Mouse (Mus musculus): Measurements from ENCODE around the gene Med10.

The Med10 gene

DNA sequence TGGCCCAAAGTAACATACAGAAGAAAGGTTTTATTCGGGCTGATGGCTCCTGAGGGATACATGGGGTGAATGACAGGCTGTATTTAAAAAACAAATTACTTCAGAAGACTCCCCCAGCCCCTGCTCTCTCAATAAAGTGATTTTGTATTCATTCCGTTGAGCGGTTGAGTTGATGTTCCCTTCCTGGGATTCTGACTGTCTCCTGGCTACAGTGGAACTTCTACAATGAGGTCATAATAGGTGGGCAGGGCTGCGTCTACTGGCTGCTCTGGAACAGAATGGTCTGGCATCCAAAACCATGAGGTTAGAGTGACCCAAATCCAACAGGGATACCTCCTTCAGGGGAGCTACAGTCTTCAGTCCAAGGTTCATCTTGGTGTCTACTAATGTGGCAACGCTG lies at the start of gene Med10:
Gene Med10, plus strand, starts transcription at position 301 of the 400 bp plus-strand sequence.
- DNase-seq (ENCODE audit: low read depth), result no peak

- DNase-seq (ENCODE audit: low read depth), result no peak
These were observed 49.3 kb upstream of the Med10 start for GRCm38 (mm10) chr13:69752875-69753274.

GRCm38 (mm10) chr13:69758979-69759378 lies 43.2 kb upstream of the Med10 start:
- no peak for DNase-seq (ENCODE audit: low read depth)

DNA sequence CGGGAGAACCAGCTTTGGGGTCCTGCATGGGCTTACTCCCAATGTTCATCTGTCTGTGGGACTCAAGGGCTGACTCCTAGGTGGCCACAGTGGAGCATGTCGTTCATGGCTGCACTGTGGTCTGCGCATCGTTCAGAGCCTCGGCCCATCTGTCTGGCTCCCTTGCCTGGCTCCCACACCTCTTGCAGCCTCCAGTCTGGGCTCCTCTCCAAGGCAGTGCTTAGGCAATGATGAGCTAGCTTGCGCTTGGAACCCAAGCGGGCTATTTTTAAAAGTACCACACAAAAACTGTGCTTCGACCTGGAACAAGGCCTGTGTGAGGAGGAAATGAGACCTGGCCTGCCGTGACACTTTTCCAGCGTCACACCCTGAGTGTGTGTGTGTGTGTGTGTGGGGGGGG lies 40.8 kb upstream of the Med10 start:
- no peak for DNase-seq (ENCODE audit: low read depth)

DNA sequence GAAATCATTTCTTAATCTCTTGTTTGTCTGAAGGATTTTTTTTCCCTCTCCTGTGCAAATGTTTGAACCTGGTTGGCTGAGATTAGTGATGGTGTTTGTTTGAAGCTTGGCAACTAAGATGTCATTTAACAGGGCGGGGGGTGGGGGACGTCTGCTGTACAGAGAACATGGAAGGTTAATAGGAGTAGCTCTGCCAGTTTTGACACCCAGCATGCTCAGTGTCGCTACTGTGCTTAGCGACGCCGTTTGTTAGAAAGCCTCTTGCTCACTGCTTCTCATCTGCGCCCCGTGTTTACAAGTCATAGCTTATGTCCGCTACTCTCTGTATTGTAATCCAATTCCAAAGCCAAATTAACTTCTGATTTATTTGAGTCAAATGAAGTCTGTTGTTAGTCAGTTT lies 37.5 kb upstream of the Med10 start:
- no peak for DNase-seq (ENCODE audit: low read depth)

GRCm38 (mm10) chr13:69768152-69768551 lies 34.0 kb upstream of the Med10 start:
- no peak for DNase-seq (ENCODE audit: low read depth)

- DNase-seq (ENCODE audit: low read depth), result peak; percentile 11
These were observed 31.4 kb upstream of the Med10 start for GRCm38 (mm10) chr13:69770538-69771456.

- no peak for DNase-seq (ENCODE audit: low read depth)
These were observed 29.8 kb upstream of the Med10 start for GRCm38 (mm10) chr13:69772358-69772757.

GRCm38 (mm10) chr13:69778221-69778620 lies 24.0 kb upstream of the Med10 start:
- DNase-seq (ENCODE audit: low read depth), result no peak

GRCm38 (mm10) chr13:69788704-69789103 lies 13.5 kb upstream of the Med10 start:
- DNase-seq (ENCODE audit: low read depth), result no peak

GRCm38 (mm10) chr13:69791814-69792213 lies 10.4 kb upstream of the Med10 start:
- no peak for DNase-seq (ENCODE audit: low read depth)

GRCm38 (mm10) chr13:69792541-69793009 lies 9.6 kb upstream of the Med10 start:
- no peak for DNase-seq (ENCODE audit: low read depth)

- DNase-seq (ENCODE audit: low read depth), result no peak
These were observed 7.4 kb upstream of the Med10 start for GRCm38 (mm10) chr13:69794808-69795207.

DNA sequence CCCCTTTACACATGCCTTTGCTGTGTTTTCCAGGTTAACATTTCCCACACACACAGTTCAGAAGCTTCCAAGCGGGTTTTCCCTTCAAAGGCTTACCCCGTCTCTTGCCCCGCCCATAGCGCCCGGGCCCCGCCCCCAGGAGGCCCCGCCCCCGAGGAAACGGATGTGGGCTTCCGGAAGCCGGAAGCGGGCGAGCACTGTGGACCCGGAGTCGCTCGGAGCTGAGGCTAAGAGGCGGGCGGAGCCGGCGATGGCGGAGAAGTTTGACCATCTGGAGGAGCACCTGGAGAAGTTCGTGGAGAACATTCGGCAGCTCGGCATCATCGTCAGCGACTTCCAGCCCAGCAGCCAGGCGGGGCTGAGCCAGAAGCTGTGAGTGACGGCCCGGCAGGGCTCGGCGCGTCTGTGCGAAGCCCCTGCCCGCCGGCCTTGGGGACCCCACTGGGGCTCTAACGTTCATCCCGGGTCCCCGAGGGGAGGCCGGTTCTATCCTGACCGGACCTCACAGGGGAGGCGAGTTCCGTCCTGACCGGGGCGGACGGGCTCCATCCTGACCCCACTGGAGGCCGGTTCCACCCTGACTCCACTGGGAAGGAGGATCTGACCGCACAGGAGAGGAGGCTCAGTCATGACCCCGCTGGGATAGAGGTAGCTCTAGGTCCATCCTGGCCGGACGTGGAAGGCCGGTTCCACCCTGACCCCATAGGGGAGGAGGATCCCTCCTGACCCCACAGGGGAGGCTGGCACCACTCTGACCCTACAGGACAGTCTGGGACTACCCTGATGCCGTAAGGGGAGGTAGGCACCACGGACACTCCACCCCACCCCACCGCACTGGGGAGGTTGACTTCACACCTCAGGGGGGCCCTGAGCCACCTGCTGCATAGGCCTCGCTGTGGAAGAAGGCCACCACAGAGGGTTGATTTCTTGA lies 7.8 kb downstream of the Med10 start:
- DNase-seq (ENCODE audit: low read depth), result peak; percentile 26

DNA sequence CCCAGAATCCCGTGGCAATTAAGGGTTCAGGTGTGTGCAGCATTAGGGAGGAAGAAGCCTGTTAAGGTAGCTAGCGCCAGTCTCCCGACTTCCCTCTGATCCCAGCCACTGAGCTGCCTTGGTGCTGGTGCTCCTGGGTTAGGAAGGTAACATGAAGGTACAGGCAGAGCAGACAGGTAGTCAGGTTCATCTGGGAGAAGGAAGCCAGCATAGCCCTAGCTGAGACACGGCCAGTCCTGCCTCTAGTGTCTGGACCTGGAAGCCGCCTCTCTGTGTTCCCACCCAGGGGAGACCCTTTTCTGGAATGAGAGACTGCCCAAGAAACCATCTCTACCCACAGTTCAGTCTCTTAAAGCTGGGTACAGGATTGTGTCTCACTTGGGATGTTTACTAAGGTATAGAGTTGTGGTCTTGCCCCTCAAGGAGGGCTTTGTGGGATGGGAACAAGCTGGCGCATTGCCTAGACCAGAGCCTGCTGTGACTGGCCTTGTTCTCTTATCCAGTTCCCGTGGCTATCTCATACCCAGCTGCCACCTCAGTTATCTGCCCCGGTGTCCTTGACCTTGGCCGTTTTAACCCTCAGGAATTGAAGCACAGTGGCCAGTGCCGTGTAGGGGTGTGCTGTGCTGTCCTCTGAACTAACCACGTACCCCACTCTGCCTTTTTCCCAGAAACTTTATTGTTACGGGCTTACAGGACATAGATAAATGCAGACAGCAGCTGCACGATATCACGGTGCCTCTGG lies 8.9 kb downstream of the Med10 start:
- DNase-seq (ENCODE audit: low read depth), result no peak

DNA sequence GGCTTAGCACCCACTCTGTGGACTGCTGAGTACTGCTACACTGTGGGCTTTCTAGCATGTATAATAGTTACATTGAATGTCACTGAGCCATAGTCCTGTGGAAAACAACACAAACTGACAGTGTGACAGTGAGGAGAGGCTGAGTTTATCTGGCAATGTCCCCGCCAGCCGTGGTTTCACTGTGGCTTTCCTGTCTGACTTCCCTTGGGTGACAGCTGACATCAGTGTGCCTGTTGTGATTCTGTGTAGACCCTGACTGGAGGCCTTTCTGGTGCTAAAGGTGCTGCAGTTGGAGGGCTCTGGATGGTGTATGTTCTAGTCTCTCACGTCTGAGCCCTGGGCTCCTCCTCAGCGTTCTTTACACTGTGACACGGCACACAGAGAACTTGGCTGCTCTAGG lies 11.7 kb downstream of the Med10 start:
- DNase-seq (ENCODE audit: low read depth), result no peak

- DNase-seq (ENCODE audit: low read depth), result no peak
These were observed 16.1 kb downstream of the Med10 start for GRCm38 (mm10) chr13:69818306-69818705.

GRCm38 (mm10) chr13:69821169-69821822 lies 19.1 kb downstream of the Med10 start:
- DNase-seq (ENCODE audit: low read depth), result no peak

GRCm38 (mm10) chr13:69823920-69824637 lies 21.9 kb downstream of the Med10 start:
- no peak for DNase-seq (ENCODE audit: low read depth)

- DNase-seq (ENCODE audit: low read depth), result no peak
These were observed 23.4 kb downstream of the Med10 start for GRCm38 (mm10) chr13:69825396-69826095.
